In the genomic region with DNA sequence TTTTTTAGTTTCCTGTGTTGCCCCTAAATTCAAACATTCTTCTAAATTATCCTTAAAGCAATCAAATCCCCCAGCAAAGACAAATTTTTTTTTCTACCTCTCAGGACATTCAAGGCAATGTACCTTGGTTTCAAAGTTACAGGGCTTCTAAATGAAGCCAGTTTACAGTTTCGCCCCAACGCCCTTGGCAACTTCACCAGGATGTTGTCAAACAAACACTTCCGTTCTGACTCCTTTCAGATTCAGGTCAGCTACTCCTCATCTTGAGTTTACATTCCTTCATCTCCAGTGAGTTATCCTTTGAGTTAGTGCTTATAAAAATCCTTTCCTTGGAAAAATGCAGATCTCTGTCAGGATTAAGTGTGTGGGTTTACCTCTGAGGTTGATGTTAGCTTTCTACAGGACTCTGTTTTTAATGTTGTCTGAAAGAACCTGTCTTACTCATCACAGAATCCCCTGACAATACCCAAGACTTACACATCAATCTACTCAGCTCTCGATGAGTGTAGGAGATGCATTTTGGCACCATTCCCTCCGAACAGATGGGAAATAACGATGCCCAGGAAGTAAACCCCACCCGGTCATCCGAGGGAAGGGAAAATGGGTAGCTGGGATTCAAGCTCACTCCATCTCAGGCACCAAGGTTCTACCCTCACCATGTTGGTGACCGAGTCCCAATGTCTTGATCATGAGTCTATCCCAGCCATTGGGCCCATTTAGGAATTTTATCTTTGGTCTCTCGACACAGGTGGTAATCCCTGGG, we compare ENCODE assay signal across 1 mouse cellular context.
A peak's percentile ranks its signal among the peaks of the same experiment; 100 is the strongest.
TF ChIP-seq lines count a peak whose summit lies in the region.

No protein-coding gene starts in this region.

TF ChIP-seq in CH12.LX, 34 proteins besides CTCF, POLR2A, EP300 and RAD21 (continued from another document):
- TF ChIP-seq TBP (conservative IDR thresholded peaks at IDR 0.05; ENCODE audit: low read depth, low read length): 0 out of 2 replicates have a peak, but pooled peaks have one; percentile 29
